Mouse (Mus musculus) kidney, embryonic 14.5 days (tissue): ENCODE measurements around the gene Themis3. TPM values are rescaled to one million over a fixed set of nuclear protein-coding genes. Genes with fewer than 3 reads are reported as not detected.

Experiments used
- ATAC-seq: fragments of 200-750 bp; cut with Nextera tagmentation; 2 replicates; pipeline ENCODE4 v1.8.0; 2017; ENCODE audit warnings: moderate number of reproducible peaks, mild to moderate bottlenecking, moderate TSS enrichment, moderate library complexity; ENCODE audit not compliant: low FRiP score, low TSS enrichment
- H3K27ac ChIP-seq: fragments of 300-500 bp; sonication (generic); 2 replicates; pipeline ENCODE4 v1.5.1; 2014; ENCODE audit warnings: low read depth, mild to moderate bottlenecking, low read length, moderate library complexity, mixed read lengths
- H3K27me3 ChIP-seq: fragments of 300-500 bp; sonication (generic); 2 replicates; pipeline ENCODE4 v1.6.1; 2014; ENCODE audit warnings: mild to moderate bottlenecking, low read length; ENCODE audit not compliant: control insufficient read depth, insufficient read depth
- H3K36me3 ChIP-seq: fragments of 300-500 bp; sonication (generic); 2 replicates; pipeline ENCODE4 v1.6.1; 2014; ENCODE audit warnings: low read length, mixed read lengths; ENCODE audit not compliant: control insufficient read depth, insufficient read depth
- H3K4me1 ChIP-seq: fragments of 300-500 bp; sonication (generic); 2 replicates; pipeline ENCODE4 v1.6.1; 2014; ENCODE audit warnings: low read length, mixed read lengths; ENCODE audit not compliant: control insufficient read depth, insufficient read depth
- H3K4me2 ChIP-seq: fragments of 300-500 bp; sonication (generic); replicated peaks from 2 replicates; pipeline ENCODE4 v1.6.1; 2014; ENCODE audit warnings: low read depth, mild to moderate bottlenecking, low read length
- H3K4me3 ChIP-seq: fragments of 300-500 bp; sonication (generic); 2 replicates; pipeline ENCODE4 v1.5.1; 2014; ENCODE audit warnings: mild to moderate bottlenecking, low read length
- H3K9ac ChIP-seq: fragments of 300-500 bp; sonication (generic); 2 replicates; pipeline ENCODE4 v1.6.1; 2014; ENCODE audit warnings: low read depth, mild to moderate bottlenecking, low read length, moderate library complexity
- H3K9me3 ChIP-seq: fragments of 300-500 bp; sonication (generic); 2 replicates; pipeline ENCODE4 v1.6.1; 2016; ENCODE audit warnings: low read length; ENCODE audit not compliant: control insufficient read depth
- WGBS: fragments of 180-500 bp; shearing (Covaris S2); extraction: QIAGEN DNeasy Blood & Tissue Kit; methylation state at CpG from one replicate; pipeline ENCODE4 v1.1.7; 2014; 5-methylcytosine and 5-hydroxymethylcytosine counted together
- polyA plus RNA-seq: library from polyadenylated mRNA; unstranded; fragments of >200 nt; fragmentation: Nextera tagmentation; extraction: Ambion mirVana; gene quantifications from 2 replicates; pipeline ENCODE4 v1.2.1, GENCODE M21; 2014

Gene Themis3
- polyA plus RNA-seq, 1 experiment from 2014 or later = 0.14 TPM

DNA sequence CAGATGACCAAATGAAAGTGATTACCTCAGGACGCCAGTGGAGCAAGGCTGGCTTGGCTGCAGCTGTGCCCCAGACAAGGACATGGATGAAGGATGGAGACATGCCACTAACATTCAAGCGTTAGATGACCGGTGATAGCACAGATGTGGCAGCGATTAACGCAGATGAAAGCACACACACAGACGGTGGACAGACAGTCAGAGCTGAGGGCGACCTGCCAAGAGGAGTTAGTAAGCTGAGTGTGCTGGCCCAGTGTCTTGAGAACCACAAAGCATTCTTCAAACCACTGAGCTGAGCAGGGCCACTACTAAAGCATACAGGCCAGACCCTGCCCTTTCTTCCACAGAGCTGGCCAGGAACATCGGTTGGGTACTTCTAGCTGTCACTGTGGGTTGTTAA, 89.5 kb downstream of the Themis3 start:
- H3K9me3 ChIP-seq = no peaks in the 10 kb centered on the region
- no peak overlapping the region for H3K4me3 ChIP-seq
- H3K27me3 ChIP-seq = no peaks in the 10 kb centered on the region
- no peak for ATAC-seq
- peaks cover 40% of the 10 kb centered on the region for H3K36me3 ChIP-seq
- H3K27ac ChIP-seq = no peak overlapping the region
- no peak overlapping the region for H3K9ac ChIP-seq
- 92% methylated on average over 8 of the region's 8 CpGs for WGBS
- no peaks in the 10 kb centered on the region for H3K4me1 ChIP-seq
- no peak overlapping the region for H3K4me2 ChIP-seq

Other genes starting within 250 kb of the Themis3 start
- gene Mtcl1, start 144.9 kb downstream of the Themis3 start, polyA plus RNA-seq = 6.3 and 6.8 TPM in 2 replicates
- 48.0 and 55.2 TPM in 2 replicates for gene Rab12, start 74.9 kb downstream of the Themis3 start, polyA plus RNA-seq